Mouse (Mus musculus): ENCODE results near the gene Cnih2. TPM values are rescaled to one million over a fixed set of nuclear protein-coding genes. Genes with fewer than 3 reads are reported as not detected.

Cnih2 gene
- polyA plus RNA-seq, 1 experiment from 2014 or later, result 348 TPM

DNA sequence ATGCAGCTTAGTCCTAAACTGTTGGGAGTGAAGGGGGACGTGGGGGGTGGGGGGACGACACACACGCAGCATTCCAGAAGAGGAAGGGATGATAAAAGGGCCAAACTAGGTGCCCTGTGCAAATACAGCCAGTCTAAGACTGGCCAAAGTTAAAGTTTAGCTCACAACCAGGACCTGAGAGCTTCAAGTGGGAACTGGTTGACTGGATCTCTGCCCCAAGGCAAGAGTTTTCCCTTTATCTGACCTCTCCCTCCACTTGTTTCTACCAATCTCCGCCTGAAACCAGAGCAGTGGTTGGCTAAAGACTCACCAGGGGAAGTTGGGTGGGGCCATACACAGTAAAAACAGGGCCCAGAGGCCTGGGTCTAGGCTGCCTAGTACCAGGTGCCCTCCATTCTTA lies 10.4 kb upstream of the Cnih2 start:
- WGBS, result 67% methylated on average over 4 of the region's 4 CpGs

GRCm38 (mm10) chr19:5108271-5108575 lies 9.9 kb upstream of the Cnih2 start:
- Histone ChIP-seq H3K9ac (replicated peaks) (no peak overlapping the region), H3K9me3 (no peaks in the 10 kb centered on the region), H3K4me1 (peaks cover 16% of the 10 kb centered on the region), H3K4me3 (no peak overlapping the region), H3K36me3 (peaks cover 64% of the 10 kb centered on the region), H3K27me3 (no peaks in the 10 kb centered on the region), H3K4me2 (replicated peaks) (no peak overlapping the region), H3K27ac (replicated peaks) (no peak overlapping the region)
- 33% methylated on average over 5 of the region's 5 CpGs for WGBS
- no peak for ATAC-seq (replicated peaks)

More for the DNA sequence above, 10.4 kb upstream of the Cnih2 start:
- Histone ChIP-seq H3K9ac (replicated peaks) (no peak overlapping the region), H3K27ac (replicated peaks) (no peak overlapping the region), H3K4me3 (no peak overlapping the region), H3K36me3 (peaks cover 60% of the 10 kb centered on the region), H3K9me3 (no peaks in the 10 kb centered on the region), H3K4me1 (peaks cover 16% of the 10 kb centered on the region), H3K27me3 (no peaks in the 10 kb centered on the region), H3K4me2 (replicated peaks) (no peak overlapping the region)
- no peak for ATAC-seq (replicated peaks)

DNA sequence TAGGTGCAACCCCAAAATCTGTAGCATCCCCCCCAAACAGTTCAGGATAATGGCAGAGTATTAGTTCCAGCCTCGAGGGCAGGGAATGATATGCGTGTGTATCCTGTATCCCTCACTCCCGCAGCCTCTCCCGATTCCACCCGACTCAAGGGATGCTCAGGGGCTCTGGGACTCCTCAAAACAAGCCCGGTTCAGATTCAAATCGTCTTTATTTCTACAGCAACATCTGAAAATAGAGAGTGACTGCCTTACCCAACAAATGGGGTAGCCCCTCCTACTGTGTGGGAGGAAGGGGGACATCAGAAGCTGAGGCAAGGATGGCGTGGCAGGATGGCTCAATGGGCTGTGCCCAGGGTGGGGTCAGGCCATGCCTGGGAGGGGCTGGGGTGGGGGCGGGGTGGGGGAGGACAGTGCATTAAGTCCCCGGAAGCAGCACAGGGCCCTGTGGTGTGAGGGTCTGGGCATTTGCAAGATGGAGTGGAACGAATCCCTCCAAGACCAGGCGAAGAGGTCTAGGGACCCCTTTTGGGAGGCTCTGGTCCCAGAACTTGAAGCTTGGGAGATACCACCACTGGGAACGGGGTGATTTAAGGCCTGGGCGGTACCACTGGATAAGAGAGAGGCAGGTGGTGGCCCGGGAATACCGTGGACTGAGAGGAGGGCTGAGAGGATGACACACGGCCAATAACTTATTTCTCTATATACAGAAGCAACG lies 9.4 kb upstream of the Cnih2 start:
- ATAC-seq (replicated peaks), result no peak
- no peaks in the 10 kb centered on the region for H3K9me3 ChIP-seq
- 80% methylated on average over 18 of the region's 18 CpGs for WGBS
- H3K4me3 ChIP-seq, result no peak overlapping the region
- H3K9ac ChIP-seq (replicated peaks), result no peak overlapping the region
- no peaks in the 10 kb centered on the region for H3K27me3 ChIP-seq
- H3K27ac ChIP-seq (replicated peaks), result no peak overlapping the region
- peaks cover 67% of the 10 kb centered on the region for H3K36me3 ChIP-seq
- H3K4me1 ChIP-seq, result peaks cover 16% of the 10 kb centered on the region
- H3K4me2 ChIP-seq (replicated peaks), result no peak overlapping the region

DNA sequence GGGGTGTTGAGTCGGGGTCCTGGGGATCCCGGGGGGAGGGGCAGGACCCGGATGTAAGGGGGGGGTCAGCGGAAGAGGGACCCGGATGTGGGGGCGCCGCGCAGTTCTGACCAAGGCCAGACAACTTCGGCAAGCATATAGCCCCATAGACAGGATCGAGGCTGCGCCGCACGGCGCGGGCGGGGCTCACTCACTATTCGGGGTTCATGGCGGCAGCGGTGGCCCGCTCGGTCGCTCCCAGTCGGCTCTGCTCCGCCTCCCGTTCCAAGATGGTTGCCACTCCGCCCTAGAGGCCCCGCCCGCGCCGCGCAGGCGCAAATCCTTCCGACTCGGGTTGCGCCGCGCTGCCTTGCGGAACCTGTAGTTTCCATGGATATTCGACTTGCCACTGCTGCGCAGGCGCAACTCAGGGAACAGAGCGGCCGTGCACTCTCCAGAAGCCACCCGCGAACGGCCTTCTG lies 8.4 kb upstream of the Cnih2 start, which contains the start of gene Rab1b:
Gene Rab1b, minus strand, starts transcription at position 342 of the 461 bp plus-strand sequence.
- WGBS, result under 1% methylated on average over 45 of the region's 46 CpGs
- Histone ChIP-seq H3K4me1 (peaks cover 16% of the 10 kb centered on the region), H3K9me3 (no peaks in the 10 kb centered on the region), H3K27me3 (no peaks in the 10 kb centered on the region), H3K4me2 (replicated peaks) (peak within 1 kb of the TSS; percentile 78), H3K36me3 (peaks cover 67% of the 10 kb centered on the region), H3K4me3 (peak within 1 kb of the TSS; percentile 62), H3K9ac (replicated peaks) (peak within 1 kb of the TSS; percentile 83), H3K27ac (replicated peaks) (peak within 1 kb of the TSS; percentile 94)
- ATAC-seq (replicated peaks), result peak; percentile 97

DNA sequence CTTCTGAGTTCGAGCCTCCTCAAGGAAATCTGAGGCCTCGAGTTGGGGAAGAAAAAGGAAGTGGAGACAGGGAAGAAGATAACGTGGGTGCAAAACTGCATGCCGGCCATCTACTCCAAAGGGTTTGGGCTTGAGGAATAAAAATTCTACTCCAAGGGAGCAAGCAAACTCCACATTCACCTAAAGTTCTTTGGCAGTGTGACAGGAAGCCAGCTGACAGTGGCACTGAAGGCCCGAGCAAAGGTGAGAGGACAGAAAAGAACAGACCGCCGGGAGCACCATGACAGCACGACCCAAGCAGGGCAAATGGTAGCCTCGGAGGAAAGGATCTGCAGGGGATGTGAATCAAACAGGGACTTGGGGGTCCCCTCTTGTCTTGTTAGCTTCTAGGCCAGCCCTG lies 7.8 kb upstream of the Cnih2 start:
- 16% methylated on average over 9 of the region's 9 CpGs for WGBS
- peak overlapping the region; percentile 94 for H3K27ac ChIP-seq (replicated peaks)
- H3K4me3 ChIP-seq, result peak overlapping the region; percentile 62
- H3K9me3 ChIP-seq, result no peaks in the 10 kb centered on the region
- peak overlapping the region; percentile 83 for H3K9ac ChIP-seq (replicated peaks)
- peak overlapping the region; percentile 78 for H3K4me2 ChIP-seq (replicated peaks)
- H3K4me1 ChIP-seq, result peaks cover 16% of the 10 kb centered on the region
- no peaks in the 10 kb centered on the region for H3K27me3 ChIP-seq
- no peak for ATAC-seq (replicated peaks)
- peaks cover 65% of the 10 kb centered on the region for H3K36me3 ChIP-seq

GRCm38 (mm10) chr19:5097521-5098362 lies 579 bp downstream of the Cnih2 start:
- 2% methylated on average over 30 of the region's 31 CpGs for WGBS
- ATAC-seq (replicated peaks), result peak; percentile 7
- H3K4me1 ChIP-seq, result peaks cover 62% of the 10 kb centered on the region
- peaks cover 40% of the 10 kb centered on the region for H3K36me3 ChIP-seq
- H3K4me2 ChIP-seq (replicated peaks), result peak overlapping the region; percentile 85
- no peaks in the 10 kb centered on the region for H3K27me3 ChIP-seq
- peak overlapping the region; percentile 99 for H3K9ac ChIP-seq (replicated peaks)
- H3K4me3 ChIP-seq, result peak overlapping the region; percentile 94
- H3K9me3 ChIP-seq, result no peaks in the 10 kb centered on the region
- peak overlapping the region; percentile 95 for H3K27ac ChIP-seq (replicated peaks)

DNA sequence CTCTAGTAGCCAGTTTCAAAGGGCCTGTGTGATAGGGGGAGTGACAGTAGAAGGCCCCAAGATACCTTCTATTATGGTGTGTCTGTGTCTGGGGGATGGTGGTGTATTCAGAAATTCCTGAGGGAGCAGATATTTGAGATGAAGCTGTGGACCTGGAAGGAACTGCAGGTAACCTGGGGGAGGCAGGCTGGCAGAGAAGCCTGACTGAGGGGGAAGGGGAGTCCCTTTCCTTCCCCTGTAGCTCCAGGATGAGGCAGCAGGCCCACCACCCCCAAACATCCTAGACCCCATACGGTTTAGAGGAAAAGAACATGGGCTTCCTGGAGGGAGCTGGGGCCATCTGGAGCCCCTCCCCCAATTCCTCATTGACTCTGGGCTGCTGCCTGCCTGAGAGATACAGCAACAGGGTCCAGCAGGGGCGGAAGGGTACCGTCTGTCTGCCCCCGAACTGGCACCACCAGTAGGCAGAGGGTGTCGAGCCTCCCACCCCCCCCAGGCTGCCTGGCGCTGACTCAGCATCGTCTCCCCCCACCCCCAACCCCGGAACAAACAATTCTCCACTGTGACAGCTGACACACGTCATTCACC lies 2.3 kb downstream of the Cnih2 start:
- Histone ChIP-seq H3K4me1 (peaks cover 62% of the 10 kb centered on the region), H3K9ac (replicated peaks) (peak overlapping the region; percentile 99)

DNA sequence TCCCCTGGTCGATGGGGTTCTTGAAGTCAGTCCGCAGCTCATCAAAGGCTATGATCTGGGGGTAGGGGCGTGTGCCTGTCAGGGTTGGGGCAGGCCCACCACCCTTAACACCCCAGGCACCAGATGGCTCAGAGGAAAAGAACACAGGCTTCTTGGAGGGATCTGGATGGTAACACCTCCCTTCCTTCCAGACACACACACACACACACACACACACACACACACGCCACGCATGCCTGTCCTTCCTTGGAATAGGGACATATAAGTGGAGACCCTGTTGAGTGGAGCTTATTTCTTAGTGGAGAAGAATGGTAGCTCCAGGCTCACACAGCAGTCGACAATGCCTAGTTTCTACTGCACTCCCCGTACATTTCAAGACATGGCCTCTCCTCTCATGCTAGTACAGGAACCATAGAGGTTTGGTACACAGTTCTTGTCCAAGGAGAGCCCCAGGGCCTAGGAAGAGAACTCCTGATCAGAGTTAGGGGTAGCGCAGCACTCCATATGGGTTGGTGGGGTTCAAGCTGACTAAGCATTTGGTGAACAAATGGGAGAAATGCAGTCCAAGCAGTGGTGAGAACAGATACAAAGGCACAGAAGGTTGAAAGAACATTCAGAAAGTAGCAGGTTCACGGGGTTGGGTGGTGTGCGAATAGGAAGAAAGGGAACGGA lies 3.4 kb downstream of the Cnih2 start:
- peaks cover 62% of the 10 kb centered on the region for H3K4me1 ChIP-seq
- ATAC-seq (replicated peaks), result peak; percentile 36; the same call in 1 of the 2 replicates
- peaks cover 37% of the 10 kb centered on the region for H3K36me3 ChIP-seq
- H3K27me3 ChIP-seq, result no peaks in the 10 kb centered on the region
- H3K9me3 ChIP-seq, result no peaks in the 10 kb centered on the region
- 27% methylated on average over 11 of the region's 11 CpGs for WGBS
- peak overlapping the region; percentile 95 for H3K27ac ChIP-seq (replicated peaks)
- H3K4me2 ChIP-seq (replicated peaks), result peak overlapping the region; percentile 85
- peak overlapping the region; percentile 94 for H3K4me3 ChIP-seq
- H3K9ac ChIP-seq (replicated peaks), result peak overlapping the region; percentile 99; the same call in 1 of the 2 replicates

More for the DNA sequence above, 2.3 kb downstream of the Cnih2 start:
- no peaks in the 10 kb centered on the region for H3K27me3 ChIP-seq
- WGBS, result 8% methylated on average over 9 of the region's 9 CpGs
- H3K4me3 ChIP-seq, result peak overlapping the region; percentile 94
- H3K9me3 ChIP-seq, result no peaks in the 10 kb centered on the region
- H3K36me3 ChIP-seq, result peaks cover 41% of the 10 kb centered on the region
- H3K27ac ChIP-seq (replicated peaks), result peak overlapping the region; percentile 95
- H3K4me2 ChIP-seq (replicated peaks), result peak overlapping the region; percentile 85
- no peak for ATAC-seq (replicated peaks)

- H3K4me1 ChIP-seq, result peaks cover 62% of the 10 kb centered on the region
- peak; percentile 74 for ATAC-seq (replicated peaks)
These were observed 4.1 kb downstream of the Cnih2 start for GRCm38 (mm10) chr19:5094243-5094632.

GRCm38 (mm10) chr19:5093481-5094242 lies 4.7 kb downstream of the Cnih2 start:
- H3K9ac ChIP-seq (replicated peaks), result peak overlapping the region; percentile 99
- WGBS, result 72% methylated on average over 12 of the region's 12 CpGs
- H3K9me3 ChIP-seq, result no peaks in the 10 kb centered on the region
- peaks cover 35% of the 10 kb centered on the region for H3K36me3 ChIP-seq
- peak overlapping the region; percentile 85 for H3K4me2 ChIP-seq (replicated peaks)
- H3K27me3 ChIP-seq, result no peaks in the 10 kb centered on the region
- no peak for ATAC-seq (replicated peaks)
- peak overlapping the region; percentile 95 for H3K27ac ChIP-seq (replicated peaks)
- peaks cover 62% of the 10 kb centered on the region for H3K4me1 ChIP-seq
- H3K4me3 ChIP-seq, result peak overlapping the region; percentile 94

More at GRCm38 (mm10) chr19:5094243-5094632, 4.1 kb downstream of the Cnih2 start:
- Histone ChIP-seq H3K36me3 (peaks cover 35% of the 10 kb centered on the region), H3K9me3 (no peaks in the 10 kb centered on the region), H3K9ac (replicated peaks) (peak overlapping the region; percentile 99), H3K27me3 (no peaks in the 10 kb centered on the region), H3K4me2 (replicated peaks) (peak overlapping the region; percentile 85), H3K4me3 (peak overlapping the region; percentile 94), H3K27ac (replicated peaks) (peak overlapping the region; percentile 95)
- 0% methylated on average over 21 of the region's 21 CpGs for WGBS

GRCm38 (mm10) chr19:5092083-5092482 lies 6.2 kb downstream of the Cnih2 start:
- 92% methylated on average over 10 of the region's 10 CpGs for WGBS
- Histone ChIP-seq H3K4me2 (replicated peaks) (no peak overlapping the region), H3K27me3 (no peaks in the 10 kb centered on the region), H3K9ac (replicated peaks) (no peak overlapping the region), H3K36me3 (peaks cover 35% of the 10 kb centered on the region), H3K4me1 (peaks cover 61% of the 10 kb centered on the region), H3K9me3 (no peaks in the 10 kb centered on the region), H3K27ac (replicated peaks) (no peak overlapping the region), H3K4me3 (no peak overlapping the region)
- no peak for ATAC-seq (replicated peaks)
